Mouse (Mus musculus) urinary bladder, postnatal 4 days (tissue): Measurements from ENCODE around the gene Fam196b.

ENCODE experiments used
- DNase-seq, 2 experiments: peaks; one replicate each; pipeline ENCODE4 v3.0.0; 2021 to 2022; ENCODE audit warnings: low spot score in 2 of 2

Fam196b gene

DNA sequence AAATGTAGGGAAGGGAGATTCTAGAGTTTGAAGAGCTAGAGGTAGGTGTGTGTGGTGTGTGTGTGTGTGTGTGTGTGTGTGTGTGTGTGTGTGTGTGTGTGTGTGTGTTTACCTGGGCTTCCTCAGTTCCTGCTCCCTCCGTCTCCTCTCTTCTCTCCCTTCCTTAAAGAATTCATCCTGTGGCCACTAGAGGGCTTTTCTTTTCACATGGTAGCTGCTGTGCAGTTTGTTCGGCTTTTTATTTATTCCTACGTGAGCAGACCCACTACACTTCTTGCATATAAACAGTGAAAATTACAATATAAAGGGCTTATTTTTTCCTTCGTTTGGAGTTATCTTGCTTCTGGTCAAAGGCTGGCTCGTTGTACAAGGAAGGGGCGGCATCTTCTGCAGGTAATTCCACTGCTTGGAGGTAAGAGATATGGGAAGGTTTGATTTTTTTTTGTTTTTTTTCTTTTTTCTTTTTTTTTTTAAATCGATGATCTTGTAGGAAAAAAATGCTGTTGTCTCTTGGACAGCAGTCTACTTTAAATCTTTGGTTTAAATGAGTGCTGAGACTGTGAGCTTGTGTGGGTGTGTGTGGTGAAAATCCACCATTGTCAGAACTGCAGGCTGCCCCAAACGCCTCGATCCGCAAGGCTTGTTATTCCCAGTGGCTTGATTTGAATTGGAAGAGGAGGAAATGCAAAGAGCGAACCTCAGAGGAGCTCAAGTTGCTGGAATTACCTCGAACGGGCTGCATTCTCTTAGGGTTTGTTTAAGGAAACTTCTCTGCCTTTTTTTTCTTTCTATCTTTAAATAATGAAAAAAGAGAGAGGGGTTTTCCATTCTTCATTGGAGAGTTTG lies at the start of gene Fam196b:
Fam196b (plus strand) TSS at position 289 of the 846 bp plus-strand sequence.
- DNase-seq = no peak

DNA sequence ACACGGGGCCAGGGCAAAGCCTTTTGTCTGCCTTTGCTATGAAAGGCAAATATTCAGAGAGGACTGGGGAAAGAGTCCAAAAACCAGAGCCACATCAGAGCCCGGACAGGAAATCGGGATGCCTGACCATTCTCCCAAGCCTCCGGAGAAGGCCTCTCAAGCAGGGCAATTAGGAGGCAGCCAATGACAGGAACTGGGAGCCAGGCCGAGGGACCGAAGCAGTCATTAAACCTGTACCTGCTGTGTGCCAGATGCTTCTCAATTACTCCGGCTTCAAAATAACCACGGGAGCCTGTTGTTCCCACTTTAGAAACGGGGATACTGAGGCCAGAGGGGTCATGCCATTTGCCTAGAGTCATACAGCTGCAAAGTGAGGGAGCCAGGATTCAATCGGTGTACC lies 42.6 kb upstream of the Fam196b start:
- no peak for DNase-seq

DNA sequence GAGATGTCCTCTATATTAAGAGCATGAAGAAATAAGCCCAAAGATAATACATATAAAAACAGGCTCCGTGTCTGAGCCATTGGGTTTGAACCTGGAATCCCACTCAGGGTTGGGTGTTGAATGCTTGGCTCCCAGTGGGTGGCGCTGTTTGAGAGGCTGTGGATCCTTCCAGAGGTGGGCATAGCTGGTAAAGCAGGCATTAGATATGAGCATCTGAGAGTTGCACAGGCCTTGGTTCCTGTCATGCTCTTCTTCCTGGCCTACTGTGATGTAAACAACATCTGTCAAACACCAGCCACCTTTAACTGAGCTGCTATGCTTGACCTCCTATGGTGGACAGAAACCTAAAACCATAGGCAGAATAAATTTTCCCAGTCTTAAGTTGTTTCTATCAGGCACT lies 38.7 kb upstream of the Fam196b start:
- DNase-seq = no peak

DNA sequence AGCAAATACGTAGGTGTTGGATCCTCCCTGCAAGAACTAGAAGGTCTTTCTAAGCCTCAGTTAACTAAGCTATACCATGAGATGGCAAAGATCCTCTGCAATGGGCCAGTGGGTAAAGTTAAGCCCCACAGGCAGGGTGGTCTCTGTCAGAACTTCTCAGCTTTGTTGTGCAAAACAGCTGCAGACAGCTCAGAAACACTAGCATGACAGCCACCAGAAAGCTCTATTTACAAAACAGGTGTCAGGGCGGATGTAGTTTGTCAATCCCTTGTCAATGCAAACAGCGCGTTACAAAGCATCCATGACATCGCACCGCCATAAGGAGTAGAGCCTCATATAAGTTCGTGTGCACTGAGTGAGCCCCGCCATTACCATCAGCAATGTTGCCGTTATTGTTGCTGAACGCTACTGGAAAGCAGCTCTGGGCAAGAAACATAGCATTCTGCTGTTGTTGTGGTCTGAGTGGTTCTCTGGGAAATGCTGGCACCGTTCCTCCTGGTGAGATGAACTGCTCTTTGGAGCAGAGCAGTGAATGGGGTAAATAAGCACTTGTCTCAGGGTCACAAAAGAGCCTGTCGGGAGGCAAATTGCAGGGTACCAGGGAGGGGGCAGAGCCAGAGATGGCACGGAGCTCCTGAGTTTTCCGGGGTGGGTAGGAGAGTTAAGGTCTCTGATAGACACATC lies 38.1 kb upstream of the Fam196b start:
- DNase-seq = no peak

DNA sequence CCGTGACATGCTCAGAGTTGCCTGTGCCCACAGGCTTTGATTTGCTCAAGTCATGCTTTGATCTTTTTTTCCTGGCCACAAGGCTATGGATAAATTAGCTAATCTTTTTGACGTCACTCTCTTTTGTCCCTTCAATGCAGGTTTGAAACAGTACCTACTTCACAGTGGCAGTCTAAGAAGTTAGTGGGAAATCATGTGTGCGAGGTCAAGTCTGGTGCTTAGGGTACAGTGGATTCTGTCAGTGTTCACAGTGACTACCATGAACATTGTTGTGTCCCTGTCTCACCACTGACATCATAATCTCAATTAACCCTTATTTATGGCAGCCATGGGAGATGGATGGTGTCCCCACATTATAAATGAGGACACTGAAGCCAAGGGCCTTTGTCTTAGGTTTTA lies 37.6 kb upstream of the Fam196b start:
- DNase-seq = no peak

DNA sequence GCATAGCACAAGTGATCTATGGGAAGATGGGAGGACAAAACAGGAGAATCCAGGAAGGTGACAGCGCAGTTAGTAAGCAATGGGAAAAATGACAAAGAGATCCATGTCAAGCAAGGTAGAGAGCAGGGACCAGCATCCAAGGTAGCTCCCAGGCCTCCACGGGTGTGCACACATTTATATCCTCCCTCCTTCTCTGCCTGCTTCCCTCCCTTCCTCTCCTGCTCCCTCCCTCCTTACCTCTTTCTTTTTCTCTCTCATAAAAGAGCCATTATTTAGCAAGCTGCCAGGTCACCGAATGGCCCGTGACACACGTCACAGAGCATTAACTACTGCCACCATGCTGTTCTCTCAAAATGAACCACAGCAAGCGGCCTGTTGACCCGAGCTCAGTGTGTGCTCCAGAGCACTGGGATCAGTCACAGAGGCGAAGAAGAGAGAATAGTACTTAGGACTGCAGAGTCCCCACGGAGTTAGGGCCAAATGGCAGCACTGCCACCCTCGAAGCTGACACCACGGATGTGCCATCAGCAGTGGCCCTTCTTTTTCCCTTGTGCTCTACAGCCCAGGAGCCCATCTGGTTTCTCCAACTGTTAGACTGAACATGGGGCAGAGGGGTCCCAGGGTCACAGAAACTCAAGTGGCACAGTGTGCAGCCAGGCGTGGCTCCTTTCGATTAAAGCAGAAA lies 30.4 kb upstream of the Fam196b start:
- DNase-seq = no peak

DNA sequence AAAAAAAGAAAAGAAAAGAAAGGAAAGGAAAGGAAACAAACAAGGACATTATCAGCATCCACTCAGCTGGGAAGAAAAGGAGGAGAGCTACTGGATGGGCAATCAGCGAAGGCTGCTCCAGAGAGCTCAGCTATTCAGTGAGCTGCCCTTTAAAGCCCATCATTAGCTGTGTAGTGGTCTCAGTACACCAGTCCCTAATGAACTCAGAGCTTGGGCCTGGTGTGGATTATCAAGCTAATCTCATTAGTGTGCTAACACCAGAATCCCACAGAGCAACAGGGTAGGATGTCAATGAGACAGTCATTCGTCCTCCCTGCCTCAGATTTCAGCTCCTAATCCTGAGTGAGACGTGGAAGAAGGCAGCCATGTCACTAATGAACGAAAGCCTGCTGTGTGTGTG lies 24.4 kb upstream of the Fam196b start:
- no peak for DNase-seq

DNA sequence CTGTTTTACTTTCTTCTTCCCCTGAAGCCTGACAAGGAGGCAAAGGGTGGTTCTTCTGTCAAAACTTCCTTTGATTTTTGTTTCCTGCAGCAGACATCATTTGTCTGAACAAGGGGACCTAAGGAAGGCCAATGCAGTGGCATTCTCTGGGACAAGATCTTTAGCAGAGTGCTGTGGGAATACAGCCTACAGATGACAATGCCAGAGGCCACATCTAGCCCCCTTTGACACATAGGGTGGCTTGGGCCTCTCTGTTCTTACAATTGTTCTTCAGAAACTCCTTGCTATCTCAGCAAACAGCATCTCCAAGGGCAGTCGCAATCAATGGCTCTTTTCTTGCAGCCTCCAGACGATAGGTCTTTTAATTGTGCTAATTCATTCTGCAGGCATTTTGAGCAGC lies 23.9 kb upstream of the Fam196b start:
- no peak for DNase-seq

DNA sequence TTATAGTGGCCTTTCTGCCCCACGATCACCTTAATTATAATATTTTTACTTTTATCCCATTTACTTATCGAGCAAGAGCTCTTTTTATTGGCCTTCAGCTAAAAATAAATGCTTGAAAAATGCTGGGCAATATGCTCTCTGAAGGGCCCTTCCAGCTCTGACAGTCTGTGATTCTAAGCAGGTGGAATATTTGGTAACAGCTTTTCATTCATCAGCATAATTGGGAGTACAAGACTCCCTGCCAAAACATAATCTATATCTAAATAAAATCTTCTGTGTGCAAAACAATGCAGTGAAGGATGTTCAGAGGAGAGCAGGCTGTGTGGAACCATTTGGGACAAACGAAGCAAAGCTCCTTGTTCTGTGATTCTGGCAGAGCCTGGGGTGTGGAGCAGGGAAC lies 23.3 kb upstream of the Fam196b start:
- DNase-seq = no peak

DNA sequence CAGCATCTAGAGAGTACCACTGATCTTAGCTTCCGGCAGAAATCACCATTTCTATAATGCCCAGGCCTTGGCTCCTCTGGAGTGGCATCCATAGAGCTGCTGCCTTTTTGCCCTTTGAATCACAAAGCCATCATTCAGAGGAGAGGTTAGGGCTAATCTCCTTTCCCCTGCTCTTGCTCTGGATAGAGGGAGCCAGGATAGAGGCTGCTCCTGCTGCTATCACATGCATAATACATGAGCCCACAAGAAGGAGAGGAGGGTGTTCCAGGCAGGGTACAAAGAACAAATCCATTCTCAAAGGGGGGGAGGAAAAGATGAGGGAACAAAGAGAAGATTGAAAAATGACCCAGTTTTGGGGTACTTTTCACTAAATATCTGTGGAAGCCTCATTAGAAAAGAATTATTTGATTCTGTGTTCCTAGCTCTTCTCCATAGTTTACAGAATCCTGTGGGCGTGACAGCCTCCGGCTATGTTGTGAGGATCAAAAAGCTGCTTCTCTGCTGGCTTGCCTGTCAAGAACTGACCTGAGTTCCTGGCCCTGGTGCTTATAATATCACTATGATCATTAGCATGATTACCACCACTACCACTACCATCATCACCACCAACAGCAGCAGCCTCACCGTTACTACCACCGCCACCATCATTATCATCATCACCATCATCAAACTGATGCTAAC lies 16.8 kb upstream of the Fam196b start:
- no peak for DNase-seq

DNA sequence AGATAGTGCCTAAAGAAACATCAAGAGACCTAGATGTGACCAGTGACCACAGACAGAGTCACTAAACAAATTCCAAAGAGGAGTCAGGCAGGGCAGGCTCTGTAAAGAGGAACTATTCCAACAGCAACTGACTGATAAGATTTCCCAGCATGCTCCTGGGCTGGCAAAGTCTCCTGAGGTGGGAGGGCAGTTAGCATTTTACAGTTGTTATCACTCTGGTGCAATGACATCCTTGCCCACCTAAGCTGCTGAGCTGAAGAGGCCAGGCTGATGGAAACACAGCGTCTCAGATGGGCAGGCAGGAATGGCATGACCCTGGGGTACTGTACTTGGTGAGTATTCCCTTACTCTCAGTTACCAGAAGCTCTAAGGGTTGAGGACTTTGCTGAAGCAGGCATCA lies 15.1 kb upstream of the Fam196b start:
- no peak for DNase-seq

DNA sequence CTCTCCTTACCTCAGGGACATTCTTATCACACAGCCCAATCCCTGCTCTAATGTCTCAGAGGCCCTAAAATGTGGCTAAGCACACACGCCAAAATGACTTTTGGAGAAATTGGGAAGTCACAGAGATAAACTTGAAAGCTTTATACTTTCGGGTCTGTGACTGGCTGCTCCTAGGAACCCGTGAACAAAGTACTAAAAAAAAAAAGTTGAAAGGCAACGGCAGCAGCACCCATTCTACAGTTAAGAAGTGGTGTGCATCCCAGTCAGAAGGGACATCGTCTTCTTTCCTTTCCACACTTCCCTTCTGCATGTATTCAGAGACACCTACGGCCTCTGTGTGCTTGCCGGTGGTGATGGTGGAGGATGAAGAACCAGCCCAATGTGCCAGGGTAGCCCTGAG lies 14.6 kb upstream of the Fam196b start:
- no peak for DNase-seq

DNA sequence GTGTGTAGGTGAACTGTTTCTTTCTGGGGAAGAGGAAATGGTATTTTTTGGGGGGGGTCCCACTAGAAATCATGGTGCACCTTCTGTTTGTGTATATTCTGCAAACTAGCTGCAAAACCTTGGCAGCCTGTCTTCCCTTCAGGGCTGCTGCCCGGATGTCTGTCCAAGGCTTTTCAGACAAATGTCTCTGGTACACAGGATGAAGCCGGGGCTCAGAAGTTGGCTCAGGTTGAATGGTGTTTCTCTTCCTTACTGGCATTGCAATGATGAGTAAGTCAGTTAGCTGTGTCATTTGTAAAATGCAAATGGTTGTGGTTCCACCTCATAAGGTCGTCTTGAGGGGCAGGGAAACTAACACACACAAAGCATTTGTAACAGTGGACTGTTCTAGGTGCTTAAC lies 8.4 kb upstream of the Fam196b start:
- DNase-seq = no peak

DNA sequence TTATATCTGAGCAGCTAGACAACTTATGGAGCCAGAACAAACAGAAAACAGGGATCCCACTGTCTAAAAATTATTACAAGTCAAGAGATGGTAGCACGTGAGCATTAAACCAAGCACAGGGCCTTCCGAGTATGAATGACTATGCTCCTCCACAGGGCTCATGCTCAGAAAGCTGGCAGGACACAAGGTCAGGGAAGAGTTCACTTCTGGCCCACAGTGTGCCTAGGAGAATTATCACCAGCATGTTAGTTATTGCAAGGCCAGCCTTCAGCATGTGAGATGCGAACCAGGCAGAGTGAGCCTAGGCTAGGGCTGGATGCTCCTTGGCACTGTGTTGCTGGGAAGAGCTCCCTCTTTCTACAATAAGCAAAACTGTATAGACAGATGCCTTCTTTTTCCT lies 5.9 kb upstream of the Fam196b start:
- no peak for DNase-seq

DNA sequence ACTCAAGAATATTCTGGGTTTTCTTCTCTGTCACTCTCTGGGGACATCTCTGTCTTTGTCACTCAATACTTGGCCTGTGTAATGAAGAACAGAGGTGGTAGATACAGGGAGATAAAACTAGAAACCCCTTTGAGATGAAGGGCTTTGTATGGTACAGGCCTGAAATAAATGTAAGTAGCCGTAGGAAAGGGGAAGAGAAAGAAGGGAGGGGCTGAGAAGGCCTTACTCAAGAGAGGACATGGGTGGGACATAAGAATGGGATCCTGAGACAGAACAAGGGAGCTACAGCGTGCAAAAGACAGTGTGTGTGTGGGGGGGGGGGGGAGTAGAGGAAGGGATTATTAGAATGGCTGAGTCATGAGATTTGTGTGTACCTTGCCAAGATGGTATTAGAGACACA lies 5.3 kb upstream of the Fam196b start:
- DNase-seq = no peak

DNA sequence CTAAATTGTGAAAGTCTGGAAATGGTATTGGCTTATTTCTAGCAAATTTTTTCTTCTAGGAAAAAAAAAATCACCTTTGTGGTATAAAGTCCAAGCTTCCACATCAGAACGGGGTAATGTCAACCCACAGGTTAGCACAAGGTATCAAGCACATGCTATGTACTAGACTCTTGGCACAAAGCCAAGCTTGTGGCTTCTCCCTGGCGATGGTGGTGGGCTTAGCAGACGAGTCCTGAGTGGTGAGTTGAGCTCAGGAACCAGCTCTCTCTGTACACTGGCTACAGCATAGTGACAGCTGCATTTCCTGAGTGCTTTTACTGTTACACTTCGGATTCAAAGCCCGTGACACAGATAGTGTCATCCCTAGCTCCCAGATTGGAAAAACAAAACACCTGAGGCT lies 2.9 kb upstream of the Fam196b start:
- DNase-seq = no peak

DNA sequence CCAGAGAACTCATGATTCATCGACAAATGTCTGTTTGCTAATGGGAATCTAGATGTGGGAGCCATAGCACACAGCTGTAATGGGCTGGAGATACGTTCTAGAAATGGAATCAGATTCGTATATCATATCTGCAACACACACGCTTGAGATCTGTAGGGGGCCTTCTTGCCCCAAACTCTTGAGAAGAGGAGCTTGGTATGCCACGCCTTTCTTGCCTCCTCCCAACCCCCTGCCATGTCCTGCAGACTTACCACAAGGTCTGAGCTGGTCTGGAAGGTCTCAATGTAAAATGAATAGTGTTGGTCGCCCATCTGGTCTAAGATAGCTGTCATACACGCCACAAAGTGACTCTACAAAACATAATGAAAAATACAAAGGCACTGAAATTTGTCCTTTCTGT lies 2.4 kb upstream of the Fam196b start:
- no peak for DNase-seq

DNA sequence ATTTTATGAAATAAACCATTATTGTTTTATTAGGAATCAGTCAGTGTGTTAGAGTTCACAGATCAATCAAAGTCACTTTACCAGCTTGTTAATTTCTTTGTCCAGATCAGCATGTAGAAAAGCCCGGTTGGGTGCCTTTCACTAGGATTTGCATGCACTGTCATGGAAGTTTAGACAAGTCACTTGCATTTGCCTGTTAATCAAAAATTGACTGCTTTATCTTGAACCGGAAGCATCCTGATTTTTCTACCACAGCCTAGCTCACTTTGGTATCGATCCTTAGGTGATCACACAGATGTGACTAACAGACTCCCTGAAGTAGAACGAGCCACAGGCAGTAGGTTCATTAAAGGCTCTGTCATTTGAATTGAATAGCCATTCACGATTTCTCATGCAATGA lies 761 bp downstream of the Fam196b start:
- DNase-seq = no peak

DNA sequence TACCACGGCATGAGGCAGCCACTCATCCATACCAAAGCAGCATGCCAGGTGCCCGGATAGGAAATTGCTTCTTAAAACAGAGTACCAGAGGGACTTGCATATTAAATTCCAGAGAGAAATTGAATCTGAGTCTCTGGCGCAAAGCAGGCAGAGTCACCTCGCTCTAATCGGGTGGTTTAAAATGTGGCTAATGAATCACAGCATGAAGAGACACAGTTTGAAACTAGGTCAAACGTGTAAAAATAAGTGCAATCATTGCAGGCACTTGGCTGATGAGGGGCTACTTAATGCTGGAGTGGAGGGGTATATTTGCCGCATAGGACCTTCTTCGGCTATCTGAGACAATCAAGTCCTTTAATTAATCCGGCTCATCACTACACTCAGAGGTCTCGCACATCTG lies 1.6 kb downstream of the Fam196b start:
- no peak for DNase-seq

DNA sequence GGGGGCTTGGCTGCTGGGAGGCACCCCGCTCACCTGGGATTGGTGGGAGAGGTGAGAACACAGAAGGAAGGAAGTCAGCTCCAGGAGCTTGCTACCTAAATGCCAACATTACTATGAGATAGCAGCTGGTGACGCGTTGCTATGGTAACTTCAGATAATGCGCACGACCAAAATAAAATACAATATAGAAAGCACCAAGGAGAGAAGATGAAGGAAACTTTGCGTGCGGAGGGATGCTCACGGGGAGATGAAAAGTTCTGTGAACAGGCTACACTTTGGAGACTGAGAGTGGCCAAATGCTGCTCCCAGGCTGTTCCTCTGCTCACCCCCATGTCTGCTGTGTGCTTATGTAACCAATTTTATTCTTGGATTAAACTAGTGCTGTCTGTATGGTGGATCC lies 2.4 kb downstream of the Fam196b start:
- no peak for DNase-seq

DNA sequence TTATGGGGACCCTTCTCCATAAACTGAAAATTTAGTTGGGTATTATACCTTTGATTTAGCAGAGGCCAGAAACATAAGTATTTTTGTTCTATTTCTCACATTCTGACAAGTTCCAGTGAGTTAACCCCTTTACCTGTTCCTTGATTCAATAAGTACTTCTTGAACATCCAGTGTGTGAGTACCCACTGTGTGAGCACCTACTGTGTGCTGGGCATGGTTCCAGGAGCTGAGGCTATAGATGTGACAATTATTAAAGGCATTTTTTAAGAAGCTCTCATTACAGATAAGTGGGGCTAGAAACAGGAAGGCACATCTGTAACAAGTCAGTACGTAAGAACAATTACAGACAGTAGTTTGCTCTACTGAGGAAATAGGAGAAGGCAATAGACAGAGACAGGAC lies 4.7 kb downstream of the Fam196b start:
- no peak for DNase-seq

DNA sequence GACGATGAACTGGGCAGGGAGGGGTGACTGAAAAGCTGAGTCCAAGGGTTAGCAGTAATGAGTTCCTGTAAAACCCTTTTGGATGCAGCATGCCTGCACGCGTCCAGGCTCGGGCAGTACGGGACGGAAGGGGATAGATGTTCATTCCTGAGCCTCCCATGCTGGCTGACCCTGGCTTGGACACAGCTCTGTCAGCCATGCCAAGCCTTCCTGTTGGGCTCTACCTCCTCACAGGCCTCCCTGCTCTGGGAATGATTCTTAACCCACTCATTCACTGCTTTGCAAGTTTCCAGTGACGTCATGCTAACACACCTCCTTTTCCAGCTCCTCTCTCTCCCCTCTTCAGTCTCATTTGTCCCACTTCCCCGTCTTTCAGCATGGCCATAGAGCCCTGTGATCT lies 9.0 kb downstream of the Fam196b start:
- DNase-seq = no peak
